Mouse (Mus musculus) embryonic facial prominence, embryonic 12.5 days (tissue): ENCODE results near the gene Wfdc3. TPM values are rescaled to one million over a fixed set of nuclear protein-coding genes. Genes with fewer than 3 reads are reported as not detected.

Experiments
- ATAC-seq: fragments of 200-750 bp; cut with Nextera tagmentation; 2 replicates; pipeline ENCODE4 v1.8.0; 2017; ENCODE audit not compliant: insufficient number of reproducible peaks, insufficient read depth, low FRiP score, low TSS enrichment
- H3K27ac ChIP-seq: fragments of 300-500 bp; sonication (generic); 2 replicates; pipeline ENCODE4 v1.5.1; 2016; ENCODE audit warnings: mild to moderate bottlenecking
- H3K27me3 ChIP-seq: fragments of 300-500 bp; sonication (generic); 2 replicates; pipeline ENCODE4 v1.6.1; 2016; ENCODE audit warnings: mild to moderate bottlenecking, moderate library complexity
- H3K36me3 ChIP-seq: fragments of 300-500 bp; sonication (generic); 2 replicates; pipeline ENCODE4 v1.6.1; 2016; ENCODE audit warnings: mild to moderate bottlenecking
- H3K4me1 ChIP-seq: fragments of 300-500 bp; sonication (generic); 2 replicates; pipeline ENCODE4 v1.6.1; 2016
- H3K4me2 ChIP-seq: fragments of 300-500 bp; sonication (generic); replicated peaks from 2 replicates; pipeline ENCODE4 v1.6.1; 2016; ENCODE audit warnings: mild to moderate bottlenecking, moderate library complexity
- H3K4me3 ChIP-seq: fragments of 300-500 bp; sonication (generic); 2 replicates; pipeline ENCODE4 v1.5.1; 2016; ENCODE audit warnings: mild to moderate bottlenecking
- H3K9ac ChIP-seq: fragments of 300-500 bp; sonication (generic); 2 replicates; pipeline ENCODE4 v1.6.1; 2016; ENCODE audit warnings: mild to moderate bottlenecking, moderate library complexity
- H3K9me3 ChIP-seq: fragments of 300-500 bp; sonication (generic); 2 replicates; pipeline ENCODE4 v1.6.1; 2016; ENCODE audit warnings: mild to moderate bottlenecking, moderate library complexity
- WGBS: fragments of 180-500 bp; shearing (Covaris S2); methylation state at CpG from one replicate; pipeline ENCODE4 v1.1.7; 2016; 5-methylcytosine and 5-hydroxymethylcytosine counted together
- polyA plus RNA-seq: library from polyadenylated mRNA; unstranded; fragments of >200 nt; fragmentation: Nextera tagmentation; extraction: Ambion mirVana; gene quantifications from 2 replicates; pipeline ENCODE4 v1.2.1, GENCODE M21; 2016

Gene Wfdc3
- polyA plus RNA-seq, 1 experiment from 2014 or later = 0.72 TPM

GRCm38 (mm10) chr2:164758692-164759091 is 13.0 kb upstream of the Wfdc3 start:
- no peak for ATAC-seq
- no peak overlapping the region for H3K27ac ChIP-seq

GRCm38 (mm10) chr2:164757841-164758240 is 12.1 kb upstream of the Wfdc3 start:
- Histone ChIP-seq H3K9ac (no peak overlapping the region), H3K27me3 (no peaks in the 10 kb centered on the region), H3K9me3 (no peaks in the 10 kb centered on the region), H3K36me3 (peaks cover 93% of the 10 kb centered on the region), H3K4me1 (no peaks in the 10 kb centered on the region), H3K4me3 (no peak overlapping the region), H3K27ac (no peak overlapping the region), H3K4me2 (no peak overlapping the region)
- ATAC-seq = no peak
- 93% methylated on average over 11 of the region's 11 CpGs for WGBS

More at GRCm38 (mm10) chr2:164758692-164759091, 13.0 kb upstream of the Wfdc3 start:
- Histone ChIP-seq H3K9ac (no peak overlapping the region), H3K9me3 (no peaks in the 10 kb centered on the region), H3K36me3 (peaks cover 99% of the 10 kb centered on the region), H3K4me3 (no peak overlapping the region), H3K27me3 (no peaks in the 10 kb centered on the region), H3K4me1 (no peaks in the 10 kb centered on the region), H3K4me2 (no peak overlapping the region)
- 44% methylated on average over 1 of the region's 1 CpGs for WGBS

- Histone ChIP-seq H3K4me3 (no peak overlapping the region), H3K27me3 (no peaks in the 10 kb centered on the region), H3K36me3 (peaks cover 88% of the 10 kb centered on the region), H3K4me1 (no peaks in the 10 kb centered on the region), H3K27ac (no peak overlapping the region), H3K9ac (no peak overlapping the region), H3K9me3 (no peaks in the 10 kb centered on the region), H3K4me2 (no peak overlapping the region)
- ATAC-seq = no peak
- 89% methylated on average over 2 of the region's 2 CpGs for WGBS
Measured at GRCm38 (mm10) chr2:164754800-164755199, 9.1 kb upstream of the Wfdc3 start.

- H3K4me1 ChIP-seq = no peaks in the 10 kb centered on the region
- no peak for ATAC-seq
- no peaks in the 10 kb centered on the region for H3K9me3 ChIP-seq
- WGBS = 85% methylated on average over 11 of the region's 11 CpGs
- H3K4me3 ChIP-seq = no peak overlapping the region
- peaks cover 81% of the 10 kb centered on the region for H3K36me3 ChIP-seq
- H3K9ac ChIP-seq = no peak overlapping the region
- H3K27ac ChIP-seq = no peak overlapping the region
- H3K4me2 ChIP-seq = no peak overlapping the region
- H3K27me3 ChIP-seq = no peaks in the 10 kb centered on the region
Measured at GRCm38 (mm10) chr2:164754105-164754504, 8.4 kb upstream of the Wfdc3 start.

- Histone ChIP-seq H3K27ac (no peak overlapping the region), H3K9ac (no peak overlapping the region), H3K4me1 (no peaks in the 10 kb centered on the region), H3K9me3 (no peaks in the 10 kb centered on the region), H3K4me3 (no peak overlapping the region), H3K4me2 (no peak overlapping the region), H3K36me3 (peaks cover 79% of the 10 kb centered on the region), H3K27me3 (no peaks in the 10 kb centered on the region)
- ATAC-seq = no peak
- 86% methylated on average over 2 of the region's 2 CpGs for WGBS
Measured at GRCm38 (mm10) chr2:164752454-164752853, 6.7 kb upstream of the Wfdc3 start.

- H3K9me3 ChIP-seq = no peaks in the 10 kb centered on the region
- ATAC-seq = no peak
- no peak overlapping the region for H3K9ac ChIP-seq
- H3K36me3 ChIP-seq = peaks cover 47% of the 10 kb centered on the region
- no peak overlapping the region for H3K27ac ChIP-seq
- WGBS = 91% methylated on average over 6 of the region's 6 CpGs
- H3K4me2 ChIP-seq = no peak overlapping the region
- H3K4me3 ChIP-seq = no peak overlapping the region
- peaks cover 12% of the 10 kb centered on the region for H3K4me1 ChIP-seq
- no peaks in the 10 kb centered on the region for H3K27me3 ChIP-seq
Measured at GRCm38 (mm10) chr2:164748991-164749390, 3.3 kb upstream of the Wfdc3 start.

- Histone ChIP-seq H3K27me3 (no peaks in the 10 kb centered on the region), H3K27ac (no peak overlapping the region), H3K4me1 (peaks cover 12% of the 10 kb centered on the region), H3K4me3 (no peak overlapping the region), H3K9me3 (no peaks in the 10 kb centered on the region), H3K9ac (no peak overlapping the region), H3K36me3 (peaks cover 41% of the 10 kb centered on the region), H3K4me2 (no peak overlapping the region)
- no peak for ATAC-seq
- WGBS = 88% methylated on average over 4 of the region's 4 CpGs
Measured at GRCm38 (mm10) chr2:164748191-164748590, 2.5 kb upstream of the Wfdc3 start.

GRCm38 (mm10) chr2:164746693-164747092 is 962 bp upstream of the Wfdc3 start:
- Histone ChIP-seq H3K9me3 (no peaks in the 10 kb centered on the region), H3K4me1 (peaks cover 12% of the 10 kb centered on the region), H3K27me3 (no peaks in the 10 kb centered on the region), H3K4me3 (peak overlapping the region; percentile 77), H3K4me2 (peak overlapping the region; percentile 75), H3K36me3 (peaks cover 29% of the 10 kb centered on the region), H3K9ac (peak overlapping the region; percentile 83), H3K27ac (no peak overlapping the region)
- 51% methylated on average over 8 of the region's 8 CpGs for WGBS
- no peak for ATAC-seq

- 72% methylated on average over 13 of the region's 13 CpGs for WGBS
- Histone ChIP-seq H3K27me3 (no peaks in the 10 kb centered on the region), H3K27ac (no peak overlapping the region), H3K9me3 (no peaks in the 10 kb centered on the region), H3K4me2 (peak overlapping the region; percentile 75), H3K36me3 (peaks cover 16% of the 10 kb centered on the region; the same call in 1 of the 2 replicates), H3K4me3 (peak overlapping the region; percentile 77), H3K9ac (peak overlapping the region; percentile 83), H3K4me1 (peaks cover 12% of the 10 kb centered on the region)
- no peak for ATAC-seq
Measured at GRCm38 (mm10) chr2:164744987-164745386, 744 bp downstream of the Wfdc3 start.

GRCm38 (mm10) chr2:164739876-164740275 is 5.9 kb downstream of the Wfdc3 start:
- H3K4me2 ChIP-seq = no peak overlapping the region
- no peak overlapping the region for H3K4me3 ChIP-seq
- peaks cover under 1% of the 10 kb centered on the region; the same call in 1 of the 2 replicates for H3K4me1 ChIP-seq
- H3K36me3 ChIP-seq = no peaks in the 10 kb centered on the region
- no peak overlapping the region for H3K9ac ChIP-seq
- no peak for ATAC-seq
- no peak overlapping the region for H3K27ac ChIP-seq
- WGBS = 47% methylated on average over 7 of the region's 7 CpGs
- no peaks in the 10 kb centered on the region for H3K9me3 ChIP-seq
- H3K27me3 ChIP-seq = no peaks in the 10 kb centered on the region

GRCm38 (mm10) chr2:164737377-164738090 is 8.2 kb downstream of the Wfdc3 start:
- no peak for ATAC-seq
- no peak overlapping the region for H3K27ac ChIP-seq
- WGBS = 73% methylated on average over 3 of the region's 3 CpGs
- no peaks in the 10 kb centered on the region for H3K36me3 ChIP-seq
- no peak overlapping the region for H3K4me2 ChIP-seq
- no peaks in the 10 kb centered on the region for H3K4me1 ChIP-seq
- H3K27me3 ChIP-seq = no peaks in the 10 kb centered on the region
- H3K9me3 ChIP-seq = no peaks in the 10 kb centered on the region
- no peak overlapping the region for H3K9ac ChIP-seq
- no peak overlapping the region for H3K4me3 ChIP-seq

GRCm38 (mm10) chr2:164735446-164735845 is 10.3 kb downstream of the Wfdc3 start:
- 83% methylated on average over 5 of the region's 5 CpGs for WGBS
- H3K4me2 ChIP-seq = no peak overlapping the region
- no peaks in the 10 kb centered on the region for H3K9me3 ChIP-seq
- no peaks in the 10 kb centered on the region for H3K27me3 ChIP-seq
- H3K4me3 ChIP-seq = no peak overlapping the region
- H3K4me1 ChIP-seq = no peaks in the 10 kb centered on the region
- H3K27ac ChIP-seq = no peak overlapping the region
- no peak for ATAC-seq
- no peaks in the 10 kb centered on the region for H3K36me3 ChIP-seq
- H3K9ac ChIP-seq = no peak overlapping the region
